Mouse (Mus musculus): Measurements from ENCODE around the gene Mfsd4a.

- no peak for TF ChIP-seq POLR2A (IDR thresholded peaks at IDR 0.05; ENCODE audit: borderline replicate concordance, control insufficient read depth, low read depth, low read length)
- no peak for TF ChIP-seq CTCF (IDR thresholded peaks at IDR 0.05; ENCODE audit: control insufficient read depth, insufficient read depth, low read length)
Observed at GRCm38 (mm10) chr1:132111411-132111810, 43.5 kb upstream of the Mfsd4a start.
